Mouse (Mus musculus) liver, embryonic 14 days (tissue): ENCODE data around the gene Egln1. TPM values are rescaled to one million over a fixed set of nuclear protein-coding genes. Genes with fewer than 3 reads are reported as not detected.

Source experiments
- polyA plus RNA-seq: library from polyadenylated mRNA; depleted of rRNA; stranded (reverse); fragments of >200 nt; gene quantifications from 2 replicates; pipeline ENCODE4 v1.2.3, GENCODE M21; 2012; rRNA removed

Gene Egln1
- polyA plus RNA-seq, result 4.9 and 5.4 TPM in 2 replicates

GRCm38 (mm10) chr8:124949209-124950068 lies at the start of gene Egln1:
TSS of gene Egln1 (minus strand) at chr8:124949324.

DNA sequence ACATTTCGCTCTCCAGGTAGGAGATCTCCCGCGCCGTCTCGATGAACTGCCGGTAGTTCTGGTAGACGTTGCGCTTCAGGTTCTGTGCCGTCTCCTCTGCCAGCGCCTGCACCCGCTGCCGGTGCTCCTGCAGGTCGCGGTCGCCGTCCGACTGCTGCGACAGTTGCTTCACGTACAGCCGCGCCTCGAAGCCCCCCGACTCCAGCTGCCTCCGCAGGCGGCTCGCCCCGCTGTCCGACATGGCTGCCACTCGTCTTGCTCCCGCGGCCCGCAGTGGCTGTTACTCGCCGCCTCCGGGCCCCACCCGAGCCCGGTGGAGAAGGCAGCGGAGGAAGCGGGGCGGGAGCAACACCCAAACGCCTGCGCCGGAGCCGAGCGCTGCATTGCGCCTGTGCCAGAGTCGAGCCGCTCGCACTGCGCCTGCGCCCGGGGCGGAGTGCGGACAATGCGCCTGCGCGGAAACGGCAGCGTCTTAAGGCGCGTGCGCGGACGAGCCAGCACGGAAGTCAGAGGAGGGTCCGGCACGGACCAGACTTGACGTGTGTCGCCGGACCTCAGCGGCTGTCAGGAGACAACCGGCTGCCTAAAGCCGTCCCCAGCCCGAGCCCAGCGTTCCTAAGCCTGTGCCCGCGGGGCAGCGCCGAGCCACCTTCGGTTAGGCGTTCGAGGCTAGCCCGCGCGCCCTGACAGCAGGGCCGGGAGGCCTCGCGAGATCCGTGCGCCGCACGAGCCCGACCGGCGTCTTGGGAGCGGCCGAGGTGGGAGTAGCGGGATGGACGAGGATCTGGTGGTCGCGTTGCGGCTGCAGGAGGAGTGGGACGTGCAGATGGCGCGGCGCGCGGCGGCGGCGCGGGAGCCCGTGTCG lies 51.5 kb downstream of the Egln1 start, which contains the start of the genes Exoc8 and Sprtn:
TSS of gene Exoc8 (minus strand) at position 320 of the 865 bp plus-strand sequence.
TSS of gene Sprtn (plus strand) at position 501 of the 865 bp plus-strand sequence.

GRCm38 (mm10) chr8:124862321-124863162 lies 86.6 kb downstream of the Egln1 start, which contains the start of the genes Gnpat and 2810004N23Rik:
TSS of gene Gnpat (plus strand) at chr8:124863033.
TSS of gene 2810004N23Rik (minus strand) at chr8:124863120.

Other genes starting within 250 kb of the Egln1 start
- gene Ttc13, start 227.3 kb downstream of the Egln1 start, polyA plus RNA-seq, result 9.2 and 11.2 TPM in 2 replicates
- gene Arv1, start 227.2 kb downstream of the Egln1 start, polyA plus RNA-seq, result 5.1 and 6.4 TPM in 2 replicates
- gene Fam89a, start 197.5 kb downstream of the Egln1 start, polyA plus RNA-seq, result 1.5 and 1.9 TPM in 2 replicates
- gene Trim67, start 156.2 kb downstream of the Egln1 start, polyA plus RNA-seq, result 0.03 TPM in 2 replicates
- gene Gnpat, start 86.3 kb downstream of the Egln1 start, polyA plus RNA-seq, result 30.2 and 38.3 TPM in 2 replicates
- 14.1 and 16.1 TPM in 2 replicates for gene 2810004N23Rik, start 86.2 kb downstream of the Egln1 start, polyA plus RNA-seq
- gene Exoc8, start 51.6 kb downstream of the Egln1 start, polyA plus RNA-seq, result 3.3 and 4.1 TPM in 2 replicates
- gene Sprtn, start 51.4 kb downstream of the Egln1 start, polyA plus RNA-seq, result 7.0 and 7.7 TPM in 2 replicates
- 30.5 and 33.0 TPM in 2 replicates for gene Tsnax, start 63.7 kb upstream of the Egln1 start, polyA plus RNA-seq
- gene Disc1, start 104.9 kb upstream of the Egln1 start, polyA plus RNA-seq, result 0.15 and 0.16 TPM in 2 replicates